19 mouse cellular contexts compared by ENCODE assay signal in genomic region chr1:155614426-155614825, GRCm38 (mm10). TPM values are rescaled to one million over a fixed set of nuclear protein-coding genes. Genes with fewer than 3 reads are reported as not detected.
A peak's percentile ranks its signal among the peaks of the same experiment; 100 is the strongest.
DNase-seq lines count a peak whose midpoint lies in the region; ATAC-seq and TF ChIP-seq lines count a peak whose summit lies in the region.
"Had no signal": no experiment of that assay in that cellular context is flagged by ENCODE, and none has a peak within 500 bp of the region (broad histone marks: within the 10 kb centered on the region; RNA-seq: fewer than 3 reads in every experiment).

No protein-coding gene starts in this region.

- intact Hi-C loops in heart, adult 2 months (cut with DNase I) = no loop called here

- no peaks in the 10 kb centered on the region for H3K36me3 ChIP-seq in heart, adult 2 months (ENCODE audit: control insufficient read depth, insufficient read depth, low read length)
- no peaks in the 10 kb centered on the region for H3K36me3 ChIP-seq in heart, embryonic 10.5 days
- H3K36me3 ChIP-seq in liver, postnatal 0 days (replicated peaks; ENCODE audit: insufficient read depth, low read length) = no peaks in the 10 kb centered on the region
- no peaks in the 10 kb centered on the region for H3K36me3 ChIP-seq in liver, embryonic 12.5 days
- H3K36me3 ChIP-seq: hindbrain, embryonic 13.5 days; midbrain, embryonic 12.5 days; neural tube, embryonic 13.5 days had no signal

- no peak overlapping the region for H3K4me3 ChIP-seq in heart, adult 2 months
- no peak overlapping the region for H3K4me3 ChIP-seq in heart, embryonic 10.5 days
- no peak overlapping the region for H3K4me3 ChIP-seq in liver, postnatal 0 days (ENCODE audit: low read depth, low read length)
- H3K4me3 ChIP-seq in liver, embryonic 12.5 days = no peak overlapping the region
- H3K4me3 ChIP-seq: hindbrain, embryonic 13.5 days; midbrain, embryonic 12.5 days; neural tube, embryonic 13.5 days had no signal

- no peak for TF ChIP-seq POLR2A in heart, adult 2 months (IDR thresholded peaks at IDR 0.05; ENCODE audit: insufficient read depth, low read depth, low read length)

- no peaks in the 10 kb centered on the region for H3K9me3 ChIP-seq in heart, embryonic 10.5 days
- H3K9me3 ChIP-seq in liver, postnatal 0 days (ENCODE audit: low read length) = no peaks in the 10 kb centered on the region
- no peaks in the 10 kb centered on the region for H3K9me3 ChIP-seq in liver, embryonic 12.5 days (replicated peaks)
- H3K9me3 ChIP-seq: hindbrain, embryonic 13.5 days; midbrain, embryonic 12.5 days; neural tube, embryonic 13.5 days had no signal

- H3K4me1 ChIP-seq in heart, adult 2 months (ENCODE audit: control insufficient read depth, insufficient read depth, low read length) = no peaks in the 10 kb centered on the region
- H3K4me1 ChIP-seq in heart, embryonic 10.5 days = no peaks in the 10 kb centered on the region
- no peaks in the 10 kb centered on the region for H3K4me1 ChIP-seq in liver, postnatal 0 days (ENCODE audit: insufficient read depth)
- H3K4me1 ChIP-seq in liver, embryonic 12.5 days = no peaks in the 10 kb centered on the region
- H3K4me1 ChIP-seq: hindbrain, embryonic 13.5 days; midbrain, embryonic 12.5 days; neural tube, embryonic 13.5 days had no signal

- no peak for TF ChIP-seq EP300 in heart, adult 2 months (IDR thresholded peaks at IDR 0.05; ENCODE audit: insufficient read depth, low read depth, low read length)
- TF ChIP-seq EP300 in liver, postnatal 0 days (IDR thresholded peaks at IDR 0.05; ENCODE audit: low read depth) = no peak

- no peaks in the 10 kb centered on the region for H3K27me3 ChIP-seq in heart, adult 2 months (ENCODE audit: control insufficient read depth, insufficient read depth, low read length)
- H3K27me3 ChIP-seq in heart, embryonic 10.5 days (ENCODE audit: insufficient read depth, poor library complexity, severe bottlenecking) = no peaks in the 10 kb centered on the region
- H3K27me3 ChIP-seq in liver, postnatal 0 days (ENCODE audit: insufficient read depth, low read length) = no peaks in the 10 kb centered on the region
- H3K27me3 ChIP-seq in liver, embryonic 12.5 days (replicated peaks) = no peaks in the 10 kb centered on the region
- H3K27me3 ChIP-seq: hindbrain, embryonic 13.5 days; midbrain, embryonic 12.5 days; neural tube, embryonic 13.5 days had no signal

- TF ChIP-seq CTCF in heart, adult 2 months (IDR thresholded peaks at IDR 0.05) = peak; percentile 31
- peak; percentile 38; the same call in 1 of the 2 replicates for TF ChIP-seq CTCF in liver, postnatal 0 days (IDR thresholded peaks at IDR 0.05; ENCODE audit: low read depth)

- no peak for ATAC-seq in liver, postnatal 0 days
- no peak for ATAC-seq in liver, embryonic 12.5 days

- H3K27ac ChIP-seq in heart, adult 2 months = no peak overlapping the region
- no peak overlapping the region for H3K27ac ChIP-seq in heart, embryonic 10.5 days
- no peak overlapping the region for H3K27ac ChIP-seq in liver, postnatal 0 days (ENCODE audit: low read depth)
- no peak overlapping the region for H3K27ac ChIP-seq in liver, embryonic 12.5 days
- H3K27ac ChIP-seq: hindbrain, embryonic 13.5 days; midbrain, embryonic 12.5 days; neural tube, embryonic 13.5 days had no signal

- 50% methylated on average over 2 of the region's 2 CpGs for WGBS in heart, adult 2 months
- WGBS in heart, embryonic 10.5 days = 57% methylated on average over 2 of the region's 2 CpGs
- 44% methylated on average over 2 of the region's 2 CpGs for WGBS in liver, postnatal 0 days (ENCODE audit: insufficient replicate concordance)
- 42% methylated on average over 2 of the region's 2 CpGs for WGBS in liver, embryonic 12.5 days (ENCODE audit: insufficient replicate concordance)

- no peaks in the 10 kb centered on the region for H3K79me2 ChIP-seq in heart, adult 2 months (replicated peaks; ENCODE audit: control insufficient read depth, insufficient read depth, low read length)

- H3K9ac ChIP-seq in heart, adult 2 months (ENCODE audit: low read depth, low read length) = no peak overlapping the region
- H3K9ac ChIP-seq in liver, postnatal 0 days (replicated peaks) = no peak overlapping the region
- no peak overlapping the region for H3K9ac ChIP-seq in liver, embryonic 12.5 days
- H3K9ac ChIP-seq: hindbrain, embryonic 13.5 days; midbrain, embryonic 12.5 days; neural tube, embryonic 13.5 days had no signal

- DNase-seq in heart, adult 2 months = no peak
- DNase-seq in heart, embryonic 10.5 days (ENCODE audit: low spot score) = no peak
- DNase-seq in liver, postnatal 0 days = no peak
- DNase-seq in R1 (ENCODE audit: low read depth, low spot score) = peak; percentile 49
- DNase-seq in gastrocnemius, postnatal 4 days (ENCODE audit: low spot score in 2 of 2) = no peak
- DNase-seq in thymus, postnatal 10 days (ENCODE audit: low spot score in 2 of 2) = no peak
- DNase-seq in kidney, adult 11 months = no peak
- DNase-seq: adrenal gland, postnatal 36 days; cerebellum, adult 9-11 months; gastrocnemius, postnatal 10 days; heart, postnatal 10 days; kidney, adult 2 months; lung, adult 18-20 months; right cerebral cortex, postnatal 14 days; thymus, postnatal 14 days had no signal

- H3K4me2 ChIP-seq in liver, postnatal 0 days (ENCODE audit: low read depth, low read length) = no peak overlapping the region
- H3K4me2 ChIP-seq in liver, embryonic 12.5 days = no peak overlapping the region
- H3K4me2 ChIP-seq: hindbrain, embryonic 13.5 days; midbrain, embryonic 12.5 days; neural tube, embryonic 13.5 days had no signal

RNA-seq across cellular contexts. Expression of gene Acbd6, which starts 56.5 kb away (rescaled TPM):
- total RNA-seq in heart, adult 2 months (2021) = 10 to 100 TPM; 57.1 to 63.6 TPM
- 28.3 and 55.7 TPM in 2 replicates for polyA plus RNA-seq in heart, adult 2 months (2012; rRNA removed)
- polyA plus RNA-seq in heart, embryonic 10.5 days (2016; fragmentation: Nextera tagmentation; extraction: Ambion mirVana) = 55.6 and 71.2 TPM in 2 replicates
- polyA plus RNA-seq in liver, postnatal 0 days (2015; fragmentation: Nextera tagmentation; extraction: Ambion mirVana) = 34.3 and 38.3 TPM in 2 replicates
- 87.7 and 88.9 TPM in 2 replicates for polyA plus RNA-seq in liver, embryonic 12.5 days (2016; fragmentation: Nextera tagmentation; extraction: Ambion mirVana)
- total RNA-seq in gastrocnemius, postnatal 4 days (2021) = 10 to 100 TPM; 57.9 to 59.5 TPM
